Mouse (Mus musculus) stomach, embryonic 15.5 days (tissue): ENCODE data around the gene Cct8l1. TPM values are rescaled to one million over a fixed set of nuclear protein-coding genes. Genes with fewer than 3 reads are reported as not detected.

ENCODE experiments used
- ATAC-seq: fragments of 200-750 bp; cut with Nextera tagmentation; 2 replicates; pipeline ENCODE4 v1.8.0; 2017; ENCODE audit warnings: low read depth, moderate number of reproducible peaks, moderate TSS enrichment; ENCODE audit not compliant: insufficient read depth, low FRiP score
- H3K27ac ChIP-seq: fragments of 300-500 bp; sonication (generic); 2 replicates; pipeline ENCODE4 v1.5.1; 2015; ENCODE audit warnings: mild to moderate bottlenecking, inconsistent platforms
- H3K27me3 ChIP-seq: fragments of 300-500 bp; sonication (generic); replicated peaks from 2 replicates; pipeline ENCODE4 v1.6.1; 2015; ENCODE audit warnings: inconsistent platforms
- H3K36me3 ChIP-seq: fragments of 300-500 bp; sonication (generic); 2 replicates; pipeline ENCODE4 v1.6.1; 2015; ENCODE audit warnings: inconsistent platforms
- H3K4me1 ChIP-seq: fragments of 300-500 bp; sonication (generic); 2 replicates; pipeline ENCODE4 v1.6.1; 2015; ENCODE audit warnings: inconsistent platforms
- H3K4me2 ChIP-seq: fragments of 300-500 bp; sonication (generic); 2 replicates; pipeline ENCODE4 v1.6.1; 2015; ENCODE audit warnings: mild to moderate bottlenecking, inconsistent platforms
- H3K4me3 ChIP-seq: fragments of 300-500 bp; sonication (generic); replicated peaks from 2 replicates; pipeline ENCODE4 v1.5.1; 2015; ENCODE audit warnings: inconsistent platforms
- H3K9ac ChIP-seq: fragments of 300-500 bp; sonication (generic); 2 replicates; pipeline ENCODE4 v1.6.1; 2015; ENCODE audit warnings: inconsistent platforms
- H3K9me3 ChIP-seq: fragments of 300-500 bp; sonication (generic); 2 replicates; pipeline ENCODE4 v1.6.1; 2016; ENCODE audit warnings: inconsistent platforms
- WGBS: fragments of 180-500 bp; shearing (Covaris S2); methylation state at CpG from one replicate; pipeline ENCODE4 v1.1.7; 2015; 5-methylcytosine and 5-hydroxymethylcytosine counted together
- polyA plus RNA-seq: library from polyadenylated mRNA; unstranded; fragments of >200 nt; fragmentation: Nextera tagmentation; extraction: Ambion mirVana; gene quantifications from 2 replicates; pipeline ENCODE4 v1.2.1, GENCODE M21; 2015

Cct8l1 gene
- polyA plus RNA-seq: 0.09 TPM in 1 of 2 replicates, not detected in the other

DNA sequence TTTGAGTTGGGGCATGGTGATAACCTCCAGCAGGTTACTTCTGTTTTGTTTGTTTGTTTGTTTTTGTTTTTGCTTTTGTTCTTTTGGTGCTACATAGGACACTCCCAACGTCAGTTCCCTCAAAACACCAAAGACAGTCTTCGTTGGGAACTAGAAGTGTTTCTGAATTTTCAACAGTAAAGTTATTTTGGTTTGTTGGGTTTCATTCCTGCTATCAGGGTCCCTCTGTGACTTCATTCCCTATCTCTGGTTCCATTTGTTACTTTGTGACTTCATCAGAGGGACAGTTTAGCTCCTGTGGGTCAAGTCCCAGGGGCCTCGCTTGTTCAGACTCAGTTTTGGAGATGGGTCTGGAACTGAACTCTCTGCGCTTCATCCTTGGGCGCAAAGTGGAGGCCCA lies at the start of gene Cct8l1:
Gene Cct8l1, plus strand, starts transcription at position 301 of the 400 bp plus-strand sequence.
- Histone ChIP-seq H3K9ac (no peak within 1 kb of the TSS), H3K36me3 (no peaks in the 10 kb centered on the region), H3K4me3 (no peak within 1 kb of the TSS), H3K9me3 (no peaks in the 10 kb centered on the region), H3K27ac (no peak within 1 kb of the TSS), H3K4me1 (no peaks in the 10 kb centered on the region), H3K27me3 (no peaks in the 10 kb centered on the region), H3K4me2 (no peak within 1 kb of the TSS)
- 95% methylated on average over 5 of the region's 5 CpGs for whole genome bisulfite sequencing
- ATAC-seq: no peak

DNA sequence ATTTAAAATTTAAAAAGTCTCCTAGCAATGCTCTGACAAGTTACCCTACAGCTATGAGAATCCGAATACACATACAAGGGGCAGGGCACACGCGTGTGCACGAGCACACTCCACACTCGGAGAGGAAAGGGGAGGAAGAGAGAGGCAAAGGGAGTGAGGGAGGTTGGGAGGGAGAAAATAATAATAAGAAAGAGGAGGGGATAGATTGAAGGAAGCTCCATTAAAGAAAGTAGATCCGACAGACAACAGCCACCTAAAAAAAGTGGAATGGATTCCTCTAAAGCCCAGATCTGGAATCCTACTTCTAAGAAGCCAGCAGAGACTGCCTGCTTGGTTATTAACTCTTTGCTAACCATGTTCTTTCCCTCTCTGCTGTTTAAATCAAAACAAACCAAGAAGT lies 43.8 kb upstream of the Cct8l1 start:
- 5% methylated on average over 6 of the region's 6 CpGs for WGBS
- ATAC-seq: peak; percentile 47; the same call in 1 of the 2 replicates
- Histone ChIP-seq H3K4me1 (0 out of 2 replicates have a peak, but pooled peaks cover 3% of the 10 kb centered on the region), H3K4me3 (peak overlapping the region; percentile 41), H3K4me2 (peak overlapping the region; percentile 49), H3K9me3 (no peaks in the 10 kb centered on the region), H3K27me3 (no peaks in the 10 kb centered on the region), H3K9ac (peak overlapping the region; percentile 16; the same call in 1 of the 2 replicates), H3K36me3 (no peaks in the 10 kb centered on the region), H3K27ac (peak overlapping the region; percentile 31; the same call in 1 of the 2 replicates)

DNA sequence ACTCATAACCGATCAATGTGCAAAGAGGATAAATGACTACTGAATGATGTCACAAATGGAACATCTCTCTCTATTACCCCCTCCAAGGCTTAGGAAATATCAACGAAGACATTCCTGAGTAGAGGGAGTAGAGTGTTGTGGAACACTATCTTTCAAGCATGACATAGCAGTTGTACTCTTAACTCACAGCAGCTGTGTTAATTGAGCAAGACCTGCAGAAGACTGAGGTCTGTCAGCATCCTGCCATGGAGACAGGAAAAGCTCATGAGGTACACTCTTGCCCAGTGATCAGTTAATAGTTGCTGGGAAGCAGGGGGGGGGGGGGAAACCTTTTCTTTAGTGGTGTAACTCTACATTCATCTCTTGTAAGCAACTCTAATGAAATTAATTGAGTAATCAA lies 40.1 kb upstream of the Cct8l1 start:
- Histone ChIP-seq H3K4me1 (0 out of 2 replicates have a peak, but pooled peaks cover 3% of the 10 kb centered on the region), H3K27me3 (no peaks in the 10 kb centered on the region), H3K27ac (no peak overlapping the region), H3K4me2 (no peak overlapping the region), H3K4me3 (no peak overlapping the region), H3K9me3 (no peaks in the 10 kb centered on the region), H3K9ac (no peak overlapping the region), H3K36me3 (no peaks in the 10 kb centered on the region)
- ATAC-seq: no peak
- 71% methylated on average over 2 of the region's 2 CpGs for WGBS

DNA sequence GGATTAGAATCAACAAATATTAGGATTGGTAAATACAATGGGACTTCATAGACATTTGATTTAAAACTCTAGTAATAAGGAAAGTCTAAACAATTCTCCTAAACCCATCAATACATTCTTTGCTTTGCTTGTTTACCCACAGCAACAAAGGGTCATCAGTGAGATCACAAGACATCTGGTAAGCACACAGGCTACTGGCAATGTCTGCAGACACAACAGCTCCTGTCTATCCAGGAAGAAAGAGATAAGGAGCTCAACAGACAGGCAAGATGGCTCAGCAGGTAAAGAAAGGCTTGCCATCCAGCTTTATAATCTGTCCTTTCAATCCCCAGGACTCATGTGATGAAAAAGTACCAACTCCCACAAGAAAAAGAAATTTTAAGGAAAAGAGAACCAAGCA lies 37.0 kb upstream of the Cct8l1 start:
- no peaks in the 10 kb centered on the region for H3K27me3 ChIP-seq
- H3K36me3 ChIP-seq: no peaks in the 10 kb centered on the region
- no peaks in the 10 kb centered on the region for H3K9me3 ChIP-seq
- no peak overlapping the region for H3K4me2 ChIP-seq
- ATAC-seq: no peak
- 0 out of 2 replicates have a peak, but pooled peaks cover 3% of the 10 kb centered on the region for H3K4me1 ChIP-seq
- H3K4me3 ChIP-seq: no peak overlapping the region
- H3K9ac ChIP-seq: no peak overlapping the region
- no peak overlapping the region for H3K27ac ChIP-seq

DNA sequence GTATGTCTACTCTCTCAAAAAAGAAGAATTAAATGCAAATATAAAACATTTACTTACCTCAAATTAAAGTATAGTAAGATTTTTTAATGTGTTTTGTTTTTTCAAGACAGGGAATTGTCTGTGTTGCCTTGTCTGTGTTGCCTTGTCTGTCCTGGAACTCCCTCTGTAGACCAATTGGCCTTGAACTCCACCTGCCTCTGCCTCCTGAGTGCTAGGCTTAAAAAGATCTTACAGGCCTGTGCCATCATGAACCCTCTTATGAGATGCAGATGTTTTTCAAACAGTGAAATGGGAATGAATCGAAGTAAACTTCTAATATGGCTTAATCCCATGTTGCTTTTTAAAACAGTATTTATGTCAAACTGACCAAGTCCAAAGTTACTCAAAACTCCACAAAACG lies 19.2 kb upstream of the Cct8l1 start:
- no peaks in the 10 kb centered on the region for H3K27me3 ChIP-seq
- 0 out of 2 replicates have a peak, but pooled peaks cover 2% of the 10 kb centered on the region for H3K4me1 ChIP-seq
- 28% methylated on average over 2 of the region's 2 CpGs for WGBS
- peak overlapping the region; percentile 94 for H3K4me3 ChIP-seq
- no peak overlapping the region for H3K27ac ChIP-seq
- peak overlapping the region; percentile 71 for H3K4me2 ChIP-seq
- H3K36me3 ChIP-seq: no peaks in the 10 kb centered on the region
- no peak for ATAC-seq
- no peak overlapping the region for H3K9ac ChIP-seq
- H3K9me3 ChIP-seq: no peaks in the 10 kb centered on the region

DNA sequence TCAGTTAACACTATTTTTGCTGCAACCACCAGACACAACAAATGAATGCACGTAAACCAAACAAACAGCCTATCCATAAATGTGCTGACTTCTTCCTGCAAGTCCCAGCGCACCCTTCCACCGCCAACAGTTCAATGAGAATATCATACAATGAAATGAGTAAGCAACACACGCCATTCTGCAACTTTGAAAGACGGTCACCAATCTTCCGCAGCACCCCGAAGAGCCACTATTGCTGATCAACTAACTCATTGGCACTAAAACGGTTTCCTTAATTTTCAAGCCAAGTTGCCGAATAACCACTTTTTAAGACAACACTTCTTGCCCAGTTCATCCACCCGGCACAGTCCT lies 18.5 kb upstream of the Cct8l1 start:
- Histone ChIP-seq H3K36me3 (no peaks in the 10 kb centered on the region), H3K9ac (peak overlapping the region; percentile 91), H3K4me3 (peak overlapping the region; percentile 94), H3K27ac (peak overlapping the region; percentile 98), H3K27me3 (no peaks in the 10 kb centered on the region), H3K4me2 (peak overlapping the region; percentile 71), H3K4me1 (0 out of 2 replicates have a peak, but pooled peaks cover 2% of the 10 kb centered on the region), H3K9me3 (no peaks in the 10 kb centered on the region)
- no peak for ATAC-seq
- under 1% methylated on average over 10 of the region's 10 CpGs for WGBS

DNA sequence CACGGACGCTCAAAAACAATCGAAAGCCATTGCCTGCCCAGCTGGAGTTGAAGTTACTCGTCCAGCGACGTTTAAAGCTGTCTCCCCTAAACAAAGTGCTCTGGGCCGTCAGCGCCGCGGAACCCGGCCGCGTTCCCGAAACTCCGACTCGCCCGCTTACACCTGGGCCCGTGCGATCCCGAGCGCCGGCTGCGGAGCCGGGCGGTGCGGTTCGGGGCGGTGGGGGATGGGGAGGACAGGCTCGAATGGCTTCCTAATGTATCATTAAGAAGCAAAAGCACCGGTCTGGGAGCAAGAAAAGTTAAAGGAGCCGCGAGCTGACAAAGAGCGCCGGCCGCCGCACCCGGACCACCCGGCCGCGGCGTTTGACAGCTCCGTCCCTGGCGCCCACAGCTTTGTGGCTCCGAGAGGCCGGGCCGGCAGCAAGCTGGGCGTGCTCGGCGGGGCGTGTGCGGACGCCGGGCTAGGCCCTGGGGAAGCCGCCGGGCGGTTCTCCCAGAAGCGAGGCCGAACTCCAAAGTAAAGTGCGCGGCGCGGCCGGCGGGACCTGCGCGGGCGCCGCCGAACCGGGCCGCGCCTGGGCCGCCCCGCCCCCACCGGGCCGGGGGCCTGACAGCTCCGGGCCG lies 18.0 kb upstream of the Cct8l1 start:
- WGBS: under 1% methylated on average over 65 of the region's 78 CpGs

DNA sequence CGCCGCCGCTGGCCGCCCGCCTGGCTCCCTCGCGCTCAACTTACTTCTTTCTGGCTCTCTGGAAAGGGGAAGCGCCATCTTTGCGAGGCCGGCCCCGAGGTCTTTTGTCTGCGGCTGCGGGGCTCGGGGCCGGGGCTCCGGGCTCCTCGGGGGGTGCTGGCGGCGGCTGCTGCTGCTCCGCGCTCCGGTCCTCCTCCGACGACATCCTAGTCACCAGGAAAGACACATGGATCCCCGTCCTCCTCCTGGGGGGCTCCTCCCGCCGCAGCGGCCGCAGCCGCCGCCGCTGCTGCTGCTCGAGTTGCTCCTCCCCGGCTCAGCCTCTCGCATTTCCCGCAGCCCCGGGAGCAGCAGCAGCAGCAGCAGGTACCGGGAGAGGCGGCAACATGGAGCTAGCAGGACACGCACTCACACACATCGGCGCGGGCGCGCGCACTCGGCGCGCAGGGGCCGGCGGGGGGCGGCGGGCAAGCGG lies 17.5 kb upstream of the Cct8l1 start, which contains the start of gene Kmt2c:
Gene Kmt2c, minus strand, starts transcription at position 438 of the 475 bp plus-strand sequence.
- H3K4me3 ChIP-seq: peak within 1 kb of the TSS; percentile 94
- no peaks in the 10 kb centered on the region for H3K36me3 ChIP-seq
- H3K4me1 ChIP-seq: 0 out of 2 replicates have a peak, but pooled peaks cover 2% of the 10 kb centered on the region
- WGBS: under 1% methylated on average over 44 of the region's 54 CpGs
- H3K27ac ChIP-seq: peak within 1 kb of the TSS; percentile 100
- H3K9me3 ChIP-seq: no peaks in the 10 kb centered on the region
- H3K4me2 ChIP-seq: peak within 1 kb of the TSS; percentile 75
- 0 out of 2 replicates have a peak, but pooled peaks have one; percentile 2 for ATAC-seq
- H3K9ac ChIP-seq: peak within 1 kb of the TSS; percentile 91
- no peaks in the 10 kb centered on the region for H3K27me3 ChIP-seq

More for the DNA sequence above, 18.0 kb upstream of the Cct8l1 start:
- H3K27ac ChIP-seq: peak overlapping the region; percentile 98
- peak overlapping the region; percentile 71 for H3K4me2 ChIP-seq
- no peaks in the 10 kb centered on the region for H3K9me3 ChIP-seq
- H3K4me3 ChIP-seq: peak overlapping the region; percentile 94
- no peaks in the 10 kb centered on the region for H3K36me3 ChIP-seq
- H3K4me1 ChIP-seq: 0 out of 2 replicates have a peak, but pooled peaks cover 2% of the 10 kb centered on the region
- ATAC-seq: peak; percentile 20; the same call in 1 of the 2 replicates
- peak overlapping the region; percentile 91 for H3K9ac ChIP-seq
- no peaks in the 10 kb centered on the region for H3K27me3 ChIP-seq

DNA sequence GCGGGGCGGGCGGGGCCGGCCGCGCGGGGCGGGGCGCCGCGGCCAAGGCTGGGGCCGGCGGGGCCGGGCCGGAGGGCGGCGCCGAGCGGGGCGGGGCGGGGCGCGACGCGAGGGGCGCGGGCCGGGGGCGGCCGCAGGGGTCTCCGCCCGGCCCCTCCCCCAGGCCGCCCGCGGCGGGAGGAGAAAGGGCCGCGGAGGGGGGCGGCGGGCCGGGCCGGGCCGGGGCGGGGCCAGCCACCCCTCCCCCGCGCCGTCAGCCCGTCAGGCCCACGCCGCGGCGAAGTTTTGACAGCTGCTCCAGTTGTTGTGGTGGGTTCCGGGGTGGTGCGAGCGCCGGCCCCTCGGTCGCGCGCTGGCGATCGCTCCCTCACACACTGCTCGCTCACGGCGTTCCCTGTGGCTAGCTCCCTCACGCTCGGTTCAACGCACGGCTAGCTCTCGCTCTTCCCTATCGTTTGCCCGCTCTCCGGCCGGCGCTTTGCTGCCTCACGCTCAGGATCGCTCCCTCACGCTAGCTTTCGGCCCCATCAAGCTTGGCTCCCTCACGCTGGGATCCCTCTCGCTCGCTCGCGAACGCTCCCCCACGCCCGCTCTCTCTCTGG lies 16.9 kb upstream of the Cct8l1 start:
- Histone ChIP-seq H3K4me2 (peak overlapping the region; percentile 75), H3K4me1 (0 out of 2 replicates have a peak, but pooled peaks cover 2% of the 10 kb centered on the region), H3K4me3 (peak overlapping the region; percentile 94), H3K27ac (peak overlapping the region; percentile 100), H3K27me3 (no peaks in the 10 kb centered on the region), H3K9me3 (no peaks in the 10 kb centered on the region), H3K36me3 (no peaks in the 10 kb centered on the region), H3K9ac (peak overlapping the region; percentile 85)
- ATAC-seq: peak; percentile 81
- under 1% methylated on average over 43 of the region's 87 CpGs for WGBS

DNA sequence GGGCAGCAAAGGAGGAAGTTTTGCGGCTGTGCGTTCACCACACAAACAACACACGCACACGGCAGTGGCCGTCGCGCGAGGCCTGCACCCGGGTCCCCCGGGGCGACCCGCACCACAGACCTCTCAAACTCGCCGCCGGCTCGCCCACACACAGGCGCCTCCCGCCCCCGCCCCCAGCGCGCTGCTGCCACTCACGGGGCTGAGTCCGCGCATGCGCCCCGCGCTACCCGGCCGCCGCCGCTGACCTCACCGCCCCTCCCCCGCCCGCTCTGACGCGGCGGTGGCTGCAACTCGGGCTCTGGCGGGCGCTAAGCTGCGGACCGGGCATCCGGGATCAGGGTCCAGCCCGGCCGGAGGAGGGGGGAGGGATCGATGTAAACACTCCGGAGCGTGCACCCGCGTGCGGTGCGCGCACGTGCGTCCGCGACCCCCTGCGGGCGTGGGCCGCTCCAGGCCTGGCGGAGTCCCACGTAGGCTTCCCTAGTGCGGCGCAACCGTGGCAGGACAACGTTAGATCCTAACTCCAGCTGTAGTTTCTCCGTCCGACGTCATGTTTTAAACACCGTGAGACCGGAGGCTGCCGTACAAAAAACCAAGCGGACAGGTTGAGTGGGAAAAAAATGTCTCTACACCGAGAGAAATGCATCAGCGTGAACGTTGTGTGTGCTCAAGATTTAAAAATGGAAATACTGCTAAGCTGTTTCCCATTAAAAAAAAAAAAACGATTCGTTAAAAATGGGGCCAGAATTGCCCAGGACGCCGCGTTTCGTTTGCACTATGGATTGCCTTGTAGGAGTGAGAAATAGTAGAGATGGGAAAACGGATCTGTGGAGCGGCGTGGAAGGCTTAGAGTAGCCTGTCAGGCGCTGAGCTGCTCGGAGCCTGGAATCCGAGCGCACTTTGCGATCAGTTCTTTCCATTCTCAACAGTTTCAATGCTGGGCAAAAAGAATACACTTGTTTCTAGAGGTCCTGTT lies 16.2 kb upstream of the Cct8l1 start:
- 0 out of 2 replicates have a peak, but pooled peaks cover 2% of the 10 kb centered on the region for H3K4me1 ChIP-seq
- under 1% methylated on average over 69 of the region's 90 CpGs for WGBS
- H3K27me3 ChIP-seq: no peaks in the 10 kb centered on the region

DNA sequence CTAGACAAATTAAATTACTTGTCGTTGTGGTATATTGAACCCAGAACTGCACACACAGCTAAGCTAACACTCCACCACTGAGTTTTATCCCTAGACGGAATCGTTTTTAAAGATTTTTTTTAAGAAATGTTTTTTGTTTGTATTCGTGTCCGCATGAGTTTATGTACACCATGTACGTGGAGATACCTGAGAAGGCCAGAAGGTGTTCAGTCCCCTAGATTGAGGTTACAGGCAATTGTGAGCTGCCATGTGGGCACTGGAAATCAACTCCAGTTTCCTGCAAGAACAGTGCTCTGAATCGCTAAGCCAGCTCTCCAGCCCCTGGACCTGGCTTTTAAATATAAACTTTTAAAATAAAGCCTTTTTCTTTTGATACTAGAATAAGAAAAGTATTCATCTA lies 15.2 kb upstream of the Cct8l1 start:
- Histone ChIP-seq H3K36me3 (no peaks in the 10 kb centered on the region), H3K9me3 (no peaks in the 10 kb centered on the region), H3K4me3 (peak overlapping the region; percentile 94), H3K27ac (peak overlapping the region; percentile 100; the same call in 1 of the 2 replicates), H3K4me2 (peak overlapping the region; percentile 69), H3K27me3 (no peaks in the 10 kb centered on the region), H3K4me1 (0 out of 2 replicates have a peak, but pooled peaks cover 2% of the 10 kb centered on the region), H3K9ac (no peak overlapping the region)
- WGBS: 66% methylated on average over 7 of the region's 7 CpGs
- ATAC-seq: no peak

More for the DNA sequence above, 16.2 kb upstream of the Cct8l1 start:
- Histone ChIP-seq H3K27ac (peak overlapping the region; percentile 100), H3K9ac (peak overlapping the region; percentile 85), H3K4me2 (peak overlapping the region; percentile 75), H3K4me3 (peak overlapping the region; percentile 94), H3K36me3 (no peaks in the 10 kb centered on the region), H3K9me3 (no peaks in the 10 kb centered on the region)
- peak; percentile 84 for ATAC-seq
